Mouse (Mus musculus): ENCODE results near the gene Macrod2.

Gene Macrod2

GRCm38 (mm10) chr2:142128109-142128508, 1733.0 kb downstream of the Macrod2 start:
- DNase-seq (ENCODE audit: extremely low spot score, low read depth, low spot score) = no peak

GRCm38 (mm10) chr2:142129166-142129565, 1734.1 kb downstream of the Macrod2 start:
- DNase-seq (ENCODE audit: extremely low spot score, low read depth, low spot score) = no peak

GRCm38 (mm10) chr2:142149310-142149709, 1754.2 kb downstream of the Macrod2 start:
- DNase-seq (ENCODE audit: extremely low spot score, low read depth, low spot score) = no peak

- no peak for DNase-seq (ENCODE audit: extremely low spot score, low read depth, low spot score)
These were observed 1768.6 kb downstream of the Macrod2 start for GRCm38 (mm10) chr2:142163506-142164275.

- no peak for DNase-seq (ENCODE audit: extremely low spot score, low read depth, low spot score)
These were observed 1774.5 kb downstream of the Macrod2 start for GRCm38 (mm10) chr2:142169649-142170048.

- no peak for DNase-seq (ENCODE audit: extremely low spot score, low read depth, low spot score)
These were observed 1777.6 kb downstream of the Macrod2 start for GRCm38 (mm10) chr2:142172706-142173105.

- no peak for DNase-seq (ENCODE audit: extremely low spot score, low read depth, low spot score)
These were observed 1778.9 kb downstream of the Macrod2 start for GRCm38 (mm10) chr2:142174039-142174438.

- DNase-seq (ENCODE audit: extremely low spot score, low read depth, low spot score) = no peak
These were observed 1791.8 kb downstream of the Macrod2 start for GRCm38 (mm10) chr2:142186922-142187321.

GRCm38 (mm10) chr2:142187428-142187827, 1792.3 kb downstream of the Macrod2 start:
- no peak for DNase-seq (ENCODE audit: extremely low spot score, low read depth, low spot score)

- DNase-seq (ENCODE audit: extremely low spot score, low read depth, low spot score) = no peak
These were observed 1822.3 kb downstream of the Macrod2 start for GRCm38 (mm10) chr2:142217371-142217770.

GRCm38 (mm10) chr2:142222137-142222921, 1827.2 kb downstream of the Macrod2 start:
- DNase-seq (ENCODE audit: extremely low spot score, low read depth, low spot score) = no peak

GRCm38 (mm10) chr2:142222926-142223325, 1827.8 kb downstream of the Macrod2 start:
- DNase-seq (ENCODE audit: extremely low spot score, low read depth, low spot score) = no peak

- DNase-seq (ENCODE audit: extremely low spot score, low read depth, low spot score) = no peak
These were observed 1836.0 kb downstream of the Macrod2 start for GRCm38 (mm10) chr2:142230985-142231549.

- DNase-seq (ENCODE audit: extremely low spot score, low read depth, low spot score) = no peak
These were observed 1837.7 kb downstream of the Macrod2 start for GRCm38 (mm10) chr2:142232828-142233227.

GRCm38 (mm10) chr2:142243483-142243882, 1848.4 kb downstream of the Macrod2 start:
- no peak for DNase-seq (ENCODE audit: extremely low spot score, low read depth, low spot score)

- DNase-seq (ENCODE audit: extremely low spot score, low read depth, low spot score) = no peak
These were observed 1855.3 kb downstream of the Macrod2 start for GRCm38 (mm10) chr2:142250383-142250782.

GRCm38 (mm10) chr2:142251518-142251917, 1856.4 kb downstream of the Macrod2 start:
- no peak for DNase-seq (ENCODE audit: extremely low spot score, low read depth, low spot score)

- peak; percentile 49 for DNase-seq (ENCODE audit: extremely low spot score, low read depth, low spot score)
These were observed 1858.8 kb downstream of the Macrod2 start for GRCm38 (mm10) chr2:142253913-142254312.

GRCm38 (mm10) chr2:142254566-142254965, 1859.5 kb downstream of the Macrod2 start:
- no peak for DNase-seq (ENCODE audit: extremely low spot score, low read depth, low spot score)

GRCm38 (mm10) chr2:142257501-142257900, 1862.4 kb downstream of the Macrod2 start:
- no peak for DNase-seq (ENCODE audit: extremely low spot score, low read depth, low spot score)

GRCm38 (mm10) chr2:142261046-142261445, 1865.9 kb downstream of the Macrod2 start:
- no peak for DNase-seq (ENCODE audit: extremely low spot score, low read depth, low spot score)

GRCm38 (mm10) chr2:142264697-142265096, 1869.6 kb downstream of the Macrod2 start:
- no peak for DNase-seq (ENCODE audit: extremely low spot score, low read depth, low spot score)

Measured in hindlimb bud, embryonic 11.5 days (tissue).